Mouse (Mus musculus) thymus, adult 18-20 months (tissue): ENCODE measurements around the gene Shroom3.

Experiments used
- DNase-seq, 2 experiments: peaks; one replicate each; pipeline ENCODE4 v3.0.0; 2022; ENCODE audit warnings: mixed read lengths in 2 of 2

The Shroom3 gene

GRCm38 (mm10) chr5:92698837-92699529 lies 15.7 kb downstream of the Shroom3 start:
- DNase-seq: no peak

GRCm38 (mm10) chr5:92701750-92702149 lies 18.5 kb downstream of the Shroom3 start:
- no peak for DNase-seq

- no peak for DNase-seq
Measured at GRCm38 (mm10) chr5:92703671-92704070, 20.4 kb downstream of the Shroom3 start.

- DNase-seq: no peak
Measured at GRCm38 (mm10) chr5:92707921-92708491, 24.8 kb downstream of the Shroom3 start.

- no peak for DNase-seq
Measured at GRCm38 (mm10) chr5:92710779-92711178, 27.5 kb downstream of the Shroom3 start.

GRCm38 (mm10) chr5:92711666-92712290 lies 28.5 kb downstream of the Shroom3 start:
- DNase-seq: no peak

- no peak for DNase-seq
Measured at GRCm38 (mm10) chr5:92712621-92713395, 29.6 kb downstream of the Shroom3 start.

- no peak for DNase-seq
Measured at GRCm38 (mm10) chr5:92714886-92715285, 31.7 kb downstream of the Shroom3 start.

GRCm38 (mm10) chr5:92715319-92715718 lies 32.1 kb downstream of the Shroom3 start:
- DNase-seq: no peak

- DNase-seq: no peak
Measured at GRCm38 (mm10) chr5:92715890-92716289, 32.7 kb downstream of the Shroom3 start.

GRCm38 (mm10) chr5:92717666-92718360 lies 34.6 kb downstream of the Shroom3 start:
- no peak for DNase-seq

GRCm38 (mm10) chr5:92718856-92719255 lies 35.6 kb downstream of the Shroom3 start:
- no peak for DNase-seq

GRCm38 (mm10) chr5:92721610-92722009 lies 38.4 kb downstream of the Shroom3 start:
- DNase-seq: no peak

GRCm38 (mm10) chr5:92725935-92726334 lies 42.7 kb downstream of the Shroom3 start:
- no peak for DNase-seq

GRCm38 (mm10) chr5:92728252-92728828 lies 45.1 kb downstream of the Shroom3 start:
- no peak for DNase-seq

GRCm38 (mm10) chr5:92729221-92729620 lies 46.0 kb downstream of the Shroom3 start:
- no peak for DNase-seq

- no peak for DNase-seq
Measured at GRCm38 (mm10) chr5:92741802-92742201, 58.6 kb downstream of the Shroom3 start.

GRCm38 (mm10) chr5:92742701-92743100 lies 59.5 kb downstream of the Shroom3 start:
- no peak for DNase-seq

- no peak for DNase-seq
Measured at GRCm38 (mm10) chr5:92745390-92746253, 62.4 kb downstream of the Shroom3 start.

- no peak for DNase-seq
Measured at GRCm38 (mm10) chr5:92751488-92751887, 68.3 kb downstream of the Shroom3 start.

- no peak for DNase-seq
Measured at GRCm38 (mm10) chr5:92755241-92755775, 72.1 kb downstream of the Shroom3 start.
